Mouse (Mus musculus) stomach, embryonic 14.5 days (tissue): Measurements from ENCODE around the gene Gsto1. TPM values are rescaled to one million over a fixed set of nuclear protein-coding genes. Genes with fewer than 3 reads are reported as not detected.
A peak's percentile ranks its signal among the peaks of the same experiment; 100 is the strongest.
"Not testable (repeated sequence)": the region's sequence is repeated elsewhere in the genome, so short reads cannot be mapped to it uniquely, and the experiment has no call there.

Source experiments
- ATAC-seq: fragments of 200-750 bp; cut with Nextera tagmentation; 2 replicates; pipeline ENCODE4 v1.8.0; 2017; ENCODE audit warnings: low read depth, moderate TSS enrichment; ENCODE audit not compliant: insufficient number of reproducible peaks, insufficient read depth, low FRiP score
- H3K27ac ChIP-seq: fragments of 300-500 bp; sonication (generic); 2 replicates; pipeline ENCODE4 v1.5.1; 2014; ENCODE audit warnings: mild to moderate bottlenecking, low read length, moderate library complexity, mixed read lengths
- H3K27me3 ChIP-seq: fragments of 300-500 bp; sonication (generic); 2 replicates; pipeline ENCODE4 v1.6.1; 2014; ENCODE audit warnings: low read length, control low read depth, mixed read lengths; ENCODE audit not compliant: control insufficient read depth, insufficient read depth
- H3K36me3 ChIP-seq: fragments of 300-500 bp; sonication (generic); 2 replicates; pipeline ENCODE4 v1.6.1; 2014; ENCODE audit warnings: mild to moderate bottlenecking, control low read depth, low read length, moderate library complexity, mixed read lengths; ENCODE audit not compliant: control insufficient read depth, insufficient read depth
- H3K4me1 ChIP-seq: fragments of 300-500 bp; sonication (generic); 2 replicates; pipeline ENCODE4 v1.6.1; 2014; ENCODE audit warnings: low read length, control low read depth, mixed read lengths; ENCODE audit not compliant: control insufficient read depth, insufficient read depth
- H3K4me2 ChIP-seq: fragments of 300-500 bp; sonication (generic); replicated peaks from 2 replicates; pipeline ENCODE4 v1.6.1; 2014; ENCODE audit warnings: low read depth, low read length, control low read depth
- H3K4me3 ChIP-seq: fragments of 300-500 bp; sonication (generic); 2 replicates; pipeline ENCODE4 v1.5.1; 2014; ENCODE audit warnings: low read depth, low read length, control low read depth
- H3K9ac ChIP-seq: fragments of 300-500 bp; sonication (generic); replicated peaks from 2 replicates; pipeline ENCODE4 v1.6.1; 2014; ENCODE audit warnings: low read depth, mild to moderate bottlenecking, control low read depth, low read length, moderate library complexity, mixed read lengths
- H3K9me3 ChIP-seq: fragments of 300-500 bp; sonication (generic); 2 replicates; pipeline ENCODE4 v1.6.1; 2016; ENCODE audit warnings: low read depth, low read length, control low read depth; ENCODE audit not compliant: control insufficient read depth
- WGBS: fragments of 180-500 bp; shearing (Covaris S2); extraction: QIAGEN DNeasy Blood & Tissue Kit; methylation state at CpG from one replicate; pipeline ENCODE4 v1.1.7; 2014; 5-methylcytosine and 5-hydroxymethylcytosine counted together
- polyA plus RNA-seq: library from polyadenylated mRNA; unstranded; fragments of >200 nt; fragmentation: Nextera tagmentation; extraction: Ambion mirVana; gene quantifications from 2 replicates; pipeline ENCODE4 v1.2.1, GENCODE M21; 2014

The Gsto1 gene
- polyA plus RNA-seq, 1 experiment from 2014 or later, result 482 TPM

GRCm38 (mm10) chr19:47849735-47850134 is 5.0 kb upstream of the Gsto1 start:
- H3K36me3 ChIP-seq, result no peaks in the 10 kb centered on the region
- ATAC-seq, result no peak
- no peaks in the 10 kb centered on the region for H3K27me3 ChIP-seq
- H3K9me3 ChIP-seq, result no peaks in the 10 kb centered on the region
- no peak overlapping the region for H3K4me2 ChIP-seq
- no peak overlapping the region for H3K9ac ChIP-seq
- no peak overlapping the region for H3K4me3 ChIP-seq
- WGBS, result 80% methylated on average over 3 of the region's 3 CpGs
- H3K4me1 ChIP-seq, result 0 out of 2 replicates have a peak, but pooled peaks cover 7% of the 10 kb centered on the region
- no peak overlapping the region for H3K27ac ChIP-seq

GRCm38 (mm10) chr19:47852131-47852530 is 2.6 kb upstream of the Gsto1 start:
- not testable (repeated sequence) for H3K27ac ChIP-seq, H3K9me3 ChIP-seq, ATAC-seq, H3K9ac ChIP-seq, H3K4me3 ChIP-seq, H3K36me3 ChIP-seq, H3K4me2 ChIP-seq, H3K4me1 ChIP-seq, H3K27me3 ChIP-seq
- 68% methylated on average over 3 of the region's 3 CpGs for WGBS

GRCm38 (mm10) chr19:47853053-47853452 is 1.7 kb upstream of the Gsto1 start:
- ATAC-seq, result no peak
- no peak overlapping the region for H3K27ac ChIP-seq
- peaks cover 6% of the 10 kb centered on the region; the same call in 1 of the 2 replicates for H3K36me3 ChIP-seq
- 0 out of 2 replicates have a peak, but pooled peaks cover 8% of the 10 kb centered on the region for H3K4me1 ChIP-seq
- H3K27me3 ChIP-seq, result no peaks in the 10 kb centered on the region
- no peak overlapping the region for H3K4me3 ChIP-seq
- H3K9me3 ChIP-seq, result no peaks in the 10 kb centered on the region
- H3K9ac ChIP-seq, result no peak overlapping the region
- 83% methylated on average over 3 of the region's 3 CpGs for WGBS
- no peak overlapping the region for H3K4me2 ChIP-seq

- ATAC-seq, result peak; percentile 57
- H3K4me1 ChIP-seq, result 0 out of 2 replicates have a peak, but pooled peaks cover 9% of the 10 kb centered on the region
- peak overlapping the region; percentile 74 for H3K4me3 ChIP-seq
- H3K4me2 ChIP-seq, result peak overlapping the region; percentile 95
- H3K9me3 ChIP-seq, result no peaks in the 10 kb centered on the region
- H3K36me3 ChIP-seq, result peaks cover 6% of the 10 kb centered on the region; the same call in 1 of the 2 replicates
- peak overlapping the region; percentile 34; the same call in 1 of the 2 replicates for H3K27ac ChIP-seq
- 13% methylated on average over 13 of the region's 13 CpGs for WGBS
- no peaks in the 10 kb centered on the region for H3K27me3 ChIP-seq
- H3K9ac ChIP-seq, result peak overlapping the region; percentile 80
These were observed 597 bp upstream of the Gsto1 start for GRCm38 (mm10) chr19:47853951-47854795.

GRCm38 (mm10) chr19:47857957-47858942 is 3.5 kb downstream of the Gsto1 start:
- Histone ChIP-seq H3K4me2 (no peak overlapping the region), H3K4me1 (0 out of 2 replicates have a peak, but pooled peaks cover 9% of the 10 kb centered on the region), H3K36me3 (peaks cover 22% of the 10 kb centered on the region; the same call in 1 of the 2 replicates), H3K27ac (no peak overlapping the region), H3K9ac (no peak overlapping the region), H3K4me3 (no peak overlapping the region), H3K27me3 (no peaks in the 10 kb centered on the region), H3K9me3 (no peaks in the 10 kb centered on the region)
- ATAC-seq, result no peak
- 82% methylated on average over 18 of the region's 18 CpGs for WGBS

- no peaks in the 10 kb centered on the region for H3K9me3 ChIP-seq
- no peak overlapping the region for H3K4me2 ChIP-seq
- H3K27me3 ChIP-seq, result no peaks in the 10 kb centered on the region
- no peak overlapping the region for H3K9ac ChIP-seq
- WGBS, result 83% methylated on average over 8 of the region's 8 CpGs
- no peak for ATAC-seq
- H3K4me3 ChIP-seq, result no peak overlapping the region
- H3K36me3 ChIP-seq, result peaks cover 29% of the 10 kb centered on the region; the same call in 1 of the 2 replicates
- H3K27ac ChIP-seq, result no peak overlapping the region
- H3K4me1 ChIP-seq, result 0 out of 2 replicates have a peak, but pooled peaks cover 2% of the 10 kb centered on the region
These were observed 4.4 kb downstream of the Gsto1 start for GRCm38 (mm10) chr19:47859180-47859579.

GRCm38 (mm10) chr19:47862581-47862980 is 7.8 kb downstream of the Gsto1 start:
- H3K9ac ChIP-seq, result no peak overlapping the region
- peaks cover 26% of the 10 kb centered on the region; the same call in 1 of the 2 replicates for H3K36me3 ChIP-seq
- no peaks in the 10 kb centered on the region for H3K27me3 ChIP-seq
- H3K9me3 ChIP-seq, result no peaks in the 10 kb centered on the region
- no peak for ATAC-seq
- no peak overlapping the region for H3K4me3 ChIP-seq
- WGBS, result 93% methylated on average over 3 of the region's 3 CpGs
- H3K27ac ChIP-seq, result no peak overlapping the region
- H3K4me1 ChIP-seq, result 0 out of 2 replicates have a peak, but pooled peaks cover 2% of the 10 kb centered on the region
- H3K4me2 ChIP-seq, result no peak overlapping the region

- no peaks in the 10 kb centered on the region for H3K4me1 ChIP-seq
- H3K27ac ChIP-seq, result no peak overlapping the region
- no peaks in the 10 kb centered on the region for H3K9me3 ChIP-seq
- H3K4me3 ChIP-seq, result no peak overlapping the region
- H3K9ac ChIP-seq, result no peak overlapping the region
- 96% methylated on average over 9 of the region's 9 CpGs for WGBS
- no peak overlapping the region for H3K4me2 ChIP-seq
- ATAC-seq, result no peak
- H3K36me3 ChIP-seq, result peaks cover 23% of the 10 kb centered on the region; the same call in 1 of the 2 replicates
- H3K27me3 ChIP-seq, result no peaks in the 10 kb centered on the region
These were observed 9.3 kb downstream of the Gsto1 start for GRCm38 (mm10) chr19:47864051-47864450.
